Mouse (Mus musculus) lung, adult 2 months (tissue): ENCODE results near the gene Immt.
A peak's percentile ranks its signal among the peaks of the same experiment; 100 is the strongest.

Experiments
- CTCF ChIP-seq: fragments of 200-500 bp; IDR thresholded peaks from 2 replicates; pipeline ENCODE4 v1.5.1; 2011; ENCODE audit warnings: mild to moderate bottlenecking, low read length, control low read depth; ENCODE audit not compliant: insufficient read depth
- POLR2A ChIP-seq: fragments of 200-500 bp; IDR thresholded peaks from 2 replicates; pipeline ENCODE4 v1.6.1; 2011; ENCODE audit warnings: low read depth, mild to moderate bottlenecking, control low read depth, low read length, borderline replicate concordance; ENCODE audit errors: extremely low read depth

GRCm38 (mm10) chr6:71908481-71909381 is 77.6 kb downstream of the Immt start, which contains the start of the genes Ptcd3 and Polr1a:
- TF ChIP-seq CTCF (no peak), POLR2A (peak; percentile 85)
